Mouse (Mus musculus): Measurements from ENCODE around the gene Kcnq4.

DNA sequence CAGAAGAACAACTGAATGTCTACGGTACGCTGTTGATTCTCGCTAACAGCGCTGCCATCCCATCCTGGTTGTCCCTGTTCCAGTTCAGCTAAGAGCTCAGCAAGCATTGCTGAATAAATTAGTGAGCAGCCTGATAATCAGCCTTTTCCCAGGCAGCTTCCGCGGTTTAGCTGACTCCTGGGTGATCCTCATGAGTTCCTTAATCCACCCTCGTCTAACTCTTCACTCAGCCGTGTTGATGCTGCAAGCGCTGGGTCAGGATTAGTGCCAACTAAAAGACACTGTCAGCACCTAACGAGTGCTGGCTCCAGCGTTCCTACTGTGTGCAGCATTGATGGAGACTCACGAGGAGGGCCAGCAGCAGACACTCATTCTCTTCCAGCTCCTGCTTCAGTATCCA, 77.4 kb downstream of the Kcnq4 start:
- no peak for TF ChIP-seq ZNF384 (IDR thresholded peaks at IDR 0.05; ENCODE audit: low read depth, low read length)
- TF ChIP-seq ZC3H11A (IDR thresholded peaks at IDR 0.05; ENCODE audit: borderline replicate concordance, low read depth, low read length), result no peak

Data from ES-E14 (cell line).